Mouse (Mus musculus) retina, postnatal 1 day (tissue): ENCODE measurements at regions not wholly inside any gene's neighbourhood (a gene's known extent, or its start where the extent isn't known, plus 50 kb on each side); places are given as distances from the start of the nearest gene placed in this dataset.
A peak's percentile ranks its signal among the peaks of the same experiment; 100 is the strongest.

Source experiments
- DNase-seq: peaks from one replicate; pipeline ENCODE4 v3.0.0-alpha.2; 2012

GRCm38 (mm10) chr8:90762390-90762789 lies 54.8 kb downstream of the Gm19935 start:
- no peak for DNase-seq

- peak; percentile 68 for DNase-seq
These were observed 55.2 kb downstream of the Gm19935 start for GRCm38 (mm10) chr8:90761947-90762346.

- peak; percentile 53 for DNase-seq
These were observed 55.7 kb downstream of the Gm19935 start for GRCm38 (mm10) chr8:90761446-90761845.

GRCm38 (mm10) chr8:90759531-90759930 lies 57.7 kb downstream of the Gm19935 start:
- DNase-seq = peak; percentile 88

GRCm38 (mm10) chr8:90755020-90755419 lies 62.2 kb downstream of the Gm19935 start:
- DNase-seq = no peak

GRCm38 (mm10) chr8:90743546-90743945 lies 73.6 kb downstream of the Gm19935 start:
- DNase-seq = no peak

GRCm38 (mm10) chr8:90740963-90741733 lies 76.0 kb downstream of the Gm19935 start:
- peak; percentile 86 for DNase-seq

GRCm38 (mm10) chr8:90740302-90740962 lies 76.8 kb downstream of the Gm19935 start:
- peak; percentile 86 for DNase-seq

- no peak for DNase-seq
These were observed 89.2 kb downstream of the Gm19935 start for GRCm38 (mm10) chr8:90728011-90728410.

- no peak for DNase-seq
These were observed 92.0 kb downstream of the Gm19935 start for GRCm38 (mm10) chr8:90725188-90725587.

- no peak for DNase-seq
These were observed 100.8 kb downstream of the Gm19935 start for GRCm38 (mm10) chr8:90716436-90716835.

GRCm38 (mm10) chr8:90708524-90708923 lies 108.7 kb downstream of the Gm19935 start:
- DNase-seq = peak; percentile 79

- DNase-seq = no peak
These were observed 124.7 kb downstream of the Gm19935 start for GRCm38 (mm10) chr8:90692516-90692915.

- no peak for DNase-seq
These were observed 132.1 kb downstream of the Gm19935 start for GRCm38 (mm10) chr8:90685076-90685475.

- peak; percentile 60 for DNase-seq
These were observed 146.6 kb downstream of the Gm19935 start for GRCm38 (mm10) chr8:90670471-90671057.

- peak; percentile 44 for DNase-seq
These were observed 147.8 kb downstream of the Gm19935 start for GRCm38 (mm10) chr8:90669396-90669795.

GRCm38 (mm10) chr8:90659066-90659465 lies 158.1 kb downstream of the Gm19935 start:
- DNase-seq = peak; percentile 78

GRCm38 (mm10) chr8:90657641-90658051 lies 159.5 kb downstream of the Gm19935 start:
- peak; percentile 82 for DNase-seq

GRCm38 (mm10) chr8:90657116-90657515 lies 160.1 kb downstream of the Gm19935 start:
- DNase-seq = no peak

GRCm38 (mm10) chr8:90656436-90657090 lies 160.6 kb downstream of the Gm19935 start:
- DNase-seq = no peak

GRCm38 (mm10) chr8:90654786-90655185 lies 162.4 kb downstream of the Gm19935 start:
- peak; percentile 63 for DNase-seq

GRCm38 (mm10) chr8:90642392-90642791 lies 174.8 kb downstream of the Gm19935 start:
- no peak for DNase-seq

- no peak for DNase-seq
These were observed 180.4 kb downstream of the Gm19935 start for GRCm38 (mm10) chr8:90636770-90637169.
